Mouse (Mus musculus) layer of hippocampus, adult 9-10 months (tissue): Measurements from ENCODE around the gene Dnajc10.
A peak's percentile ranks its signal among the peaks of the same experiment; 100 is the strongest.

Experiments used
- DNase-seq: peaks from one replicate; pipeline ENCODE4 v3.0.0; 2022; ENCODE audit warnings: low spot score

Dnajc10 gene

DNA sequence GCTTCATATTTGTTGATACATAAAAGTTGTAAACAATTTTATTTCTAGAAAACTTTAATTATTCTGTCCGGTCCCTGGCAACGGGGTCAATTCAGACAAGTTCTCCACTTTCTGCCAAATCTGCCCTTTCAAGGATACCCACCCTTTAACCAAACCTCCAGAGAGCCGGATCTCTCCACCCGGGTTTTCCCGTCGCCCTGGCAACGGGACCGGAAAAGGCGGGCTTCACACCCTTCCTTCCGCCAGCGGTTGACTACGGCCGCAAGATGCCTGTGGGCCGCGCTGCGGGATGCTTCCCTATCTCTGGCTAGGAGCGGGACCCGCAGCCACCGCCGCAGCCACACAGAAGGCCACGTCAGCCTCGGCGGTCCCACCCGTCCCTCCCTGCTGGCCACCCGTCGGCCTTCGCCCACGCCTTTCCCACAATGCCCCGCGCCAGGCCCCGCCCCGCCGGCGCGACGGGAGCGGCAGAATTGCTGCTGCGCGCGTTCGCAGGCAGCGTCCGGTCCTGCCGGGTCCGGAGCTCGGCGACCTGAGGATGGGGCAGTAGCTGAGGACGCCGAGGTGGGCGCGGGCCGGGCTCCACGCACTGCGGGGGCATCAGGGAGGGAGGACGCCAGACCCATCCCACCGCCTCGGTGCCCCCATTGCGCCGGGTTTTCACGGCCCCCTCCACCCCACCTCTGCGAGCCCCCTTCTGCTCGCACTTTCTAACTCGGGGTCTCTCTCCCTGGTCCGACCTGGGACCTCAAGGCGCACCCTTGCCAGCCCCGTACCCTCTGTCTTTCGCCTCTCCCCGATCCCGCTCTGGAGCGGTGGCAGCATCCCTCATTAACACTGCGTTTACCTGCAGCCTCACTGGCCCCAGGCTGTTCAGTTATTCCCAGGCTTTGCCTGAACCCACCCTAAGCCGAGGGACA, at the start of gene Dnajc10:
Gene Dnajc10 (plus strand): TSS at position 225 of the 920 bp plus-strand sequence.
- peak; percentile 73 for DNase-seq

DNA sequence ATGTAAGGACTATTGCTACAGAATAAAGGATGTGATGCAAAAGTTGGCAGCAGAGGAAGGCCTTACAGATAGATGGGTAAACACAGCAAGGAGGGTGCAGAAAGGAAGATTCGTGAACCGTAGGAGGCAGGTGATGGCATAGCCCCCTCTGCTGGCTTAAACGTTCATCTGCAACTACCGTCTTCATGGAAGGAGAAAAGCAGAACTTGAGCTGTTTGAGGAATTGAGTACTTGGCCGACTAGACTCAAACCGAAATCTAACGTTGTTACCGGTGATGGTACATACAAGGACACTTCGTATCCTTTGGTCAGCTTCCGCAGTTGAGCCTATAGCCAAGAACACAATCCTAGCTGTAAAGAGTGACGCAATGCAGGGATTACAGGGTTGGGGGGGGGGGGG, 48.4 kb upstream of the Dnajc10 start:
- DNase-seq, result peak; percentile 77

DNA sequence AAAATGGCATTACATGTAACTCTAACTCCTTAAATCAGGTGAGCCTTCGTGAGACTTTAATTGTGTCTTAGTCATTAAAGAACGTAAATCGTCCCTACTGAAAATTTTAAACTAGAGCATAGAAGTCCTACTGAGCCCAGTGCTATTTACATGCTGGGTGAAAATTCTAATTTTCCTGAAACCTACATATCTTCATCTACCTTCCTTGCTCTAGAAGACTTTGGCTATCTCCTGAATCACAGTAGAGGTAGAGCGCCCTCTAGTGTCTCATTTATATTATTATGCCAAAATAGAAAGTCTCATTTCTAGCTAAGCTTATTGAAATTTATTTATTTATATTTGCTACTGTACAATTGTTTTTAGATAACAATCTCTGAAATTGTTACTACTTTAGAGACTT, 47.2 kb upstream of the Dnajc10 start:
- peak; percentile 12 for DNase-seq

DNA sequence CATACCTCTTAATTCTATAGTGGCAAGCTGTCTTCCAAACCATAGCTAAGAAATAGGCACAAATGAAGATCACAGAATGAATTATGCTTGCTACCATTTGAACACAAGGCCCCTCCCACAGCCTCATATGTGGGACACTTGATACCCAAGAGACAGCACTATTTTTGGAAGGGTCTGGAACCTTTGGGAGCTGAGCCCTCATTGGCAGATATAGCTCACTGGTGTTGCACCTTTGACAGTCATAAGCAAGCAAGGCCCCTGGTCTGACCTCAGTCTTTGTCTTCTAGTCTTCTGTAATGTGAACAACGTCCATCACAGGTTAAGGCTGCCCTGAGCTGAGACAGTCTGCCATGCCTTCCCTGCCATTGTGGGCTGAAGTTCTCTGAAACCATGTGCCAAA, 43.8 kb upstream of the Dnajc10 start:
- no peak for DNase-seq

DNA sequence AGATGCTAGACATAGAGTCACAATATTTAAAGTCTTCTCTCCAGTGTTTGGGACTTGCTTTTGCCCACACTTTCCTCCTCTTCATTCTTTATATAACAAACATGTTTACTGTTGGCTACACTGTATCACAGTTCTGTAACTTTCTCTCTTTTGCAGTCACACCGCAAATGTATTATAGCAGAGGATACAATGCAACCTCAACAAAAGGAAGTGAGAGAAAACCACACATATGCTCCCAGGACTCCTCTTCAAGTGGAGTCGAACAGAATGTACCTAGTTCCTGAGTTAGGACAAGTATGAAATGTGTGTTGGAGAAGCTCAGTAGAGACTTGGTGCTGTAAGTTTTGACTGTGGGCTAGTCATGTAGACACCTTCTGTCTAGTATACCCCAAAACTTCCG, 42.2 kb upstream of the Dnajc10 start:
- no peak for DNase-seq

DNA sequence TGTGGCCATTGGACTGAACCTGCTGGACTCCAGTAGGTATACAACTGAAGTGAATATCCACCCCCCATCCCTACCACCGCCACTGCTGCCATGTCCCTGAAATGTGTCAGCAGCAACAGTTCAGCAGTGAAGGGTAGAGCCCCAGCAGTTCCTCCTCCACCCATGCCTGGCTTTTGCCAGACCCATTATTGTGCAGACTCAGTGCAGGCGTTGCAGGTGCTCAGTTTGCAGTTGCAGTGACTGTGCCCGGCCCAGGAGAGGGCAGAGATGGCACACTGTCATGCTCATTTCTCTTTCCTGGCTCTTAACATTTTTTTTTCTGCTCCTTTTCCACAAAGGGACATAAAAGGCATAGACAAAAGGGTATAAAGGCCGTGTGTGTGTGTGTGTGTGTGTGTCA, 41.5 kb upstream of the Dnajc10 start:
- DNase-seq, result no peak

DNA sequence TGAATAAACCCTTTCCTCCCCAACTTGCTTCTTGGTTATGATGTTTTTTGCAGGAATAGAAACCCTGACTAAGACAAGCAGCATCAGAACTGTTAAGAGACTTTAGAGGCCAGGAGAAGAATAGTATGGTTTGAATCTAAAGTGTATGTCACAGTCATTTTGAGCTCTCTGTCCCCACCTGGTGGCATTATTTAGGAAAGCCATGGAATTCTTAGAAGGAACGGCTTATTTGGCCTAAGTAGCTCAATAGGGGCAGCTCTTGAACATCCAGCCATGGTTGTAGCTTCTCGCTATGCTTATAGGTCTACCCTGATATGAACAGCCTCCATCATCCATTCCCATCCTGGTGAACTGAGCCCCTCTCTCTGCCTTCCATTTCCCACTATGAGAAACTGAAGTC, 40.1 kb upstream of the Dnajc10 start:
- DNase-seq, result peak; percentile 24

DNA sequence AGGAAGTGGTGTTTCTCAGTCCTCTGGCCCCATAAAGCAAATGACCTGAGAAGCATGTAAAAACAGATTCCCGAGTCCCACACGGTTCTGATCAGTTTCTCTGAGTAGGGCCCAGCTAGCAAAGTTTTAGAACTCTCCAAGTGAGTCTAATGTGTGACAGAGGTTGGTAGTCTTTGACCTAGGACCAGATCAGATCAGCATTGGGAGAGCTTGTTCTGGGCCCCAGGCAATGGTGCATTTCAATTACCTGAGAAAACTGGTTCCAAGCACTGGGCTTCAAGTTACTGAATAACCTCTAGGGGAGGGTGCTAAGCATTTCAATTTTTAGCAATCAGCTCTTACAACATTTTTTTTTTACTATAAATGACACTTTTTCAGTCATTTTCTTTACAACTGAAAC, 33.1 kb upstream of the Dnajc10 start:
- no peak for DNase-seq

DNA sequence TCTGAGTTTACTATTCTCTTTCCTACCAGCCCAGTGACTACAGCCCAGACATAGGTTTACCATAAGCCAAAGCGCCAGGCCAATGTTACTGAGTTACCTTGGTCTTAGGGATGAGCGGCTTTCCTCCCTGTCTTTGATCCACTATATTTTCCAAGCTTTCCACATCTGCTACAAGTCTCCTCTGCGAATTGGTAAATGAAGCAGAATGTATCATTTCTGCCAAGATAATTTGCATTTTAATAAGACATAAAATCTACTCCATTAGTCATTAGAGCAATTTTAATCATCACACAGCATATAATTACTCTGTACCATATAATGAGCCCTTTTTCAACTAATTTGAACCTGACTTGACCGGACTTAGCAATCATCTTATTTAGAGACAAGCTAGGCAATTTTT, 28.9 kb upstream of the Dnajc10 start:
- DNase-seq, result no peak

DNA sequence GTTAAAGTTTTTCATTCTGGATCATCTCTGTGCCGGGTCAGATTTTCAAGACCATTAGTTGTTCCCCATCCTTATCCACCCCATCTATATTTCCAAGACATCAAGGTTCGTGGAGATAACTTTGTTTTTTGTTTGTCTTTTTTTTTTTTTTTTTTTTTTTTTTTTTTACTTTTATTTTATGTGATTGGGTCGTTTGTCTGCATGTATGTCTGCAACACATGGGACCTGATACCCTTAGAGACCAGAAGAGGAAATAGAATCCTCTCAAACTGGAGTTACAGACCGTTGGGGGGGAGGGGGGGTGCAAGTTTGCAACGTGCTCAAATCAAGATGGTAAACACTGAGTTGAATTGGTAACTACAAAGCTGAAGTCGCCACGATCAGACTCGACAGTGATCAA, 23.1 kb upstream of the Dnajc10 start, which contains the start of gene Prdx6b:
Gene Prdx6b (plus strand): TSS at position 301 of the 400 bp plus-strand sequence.
- DNase-seq, result no peak

DNA sequence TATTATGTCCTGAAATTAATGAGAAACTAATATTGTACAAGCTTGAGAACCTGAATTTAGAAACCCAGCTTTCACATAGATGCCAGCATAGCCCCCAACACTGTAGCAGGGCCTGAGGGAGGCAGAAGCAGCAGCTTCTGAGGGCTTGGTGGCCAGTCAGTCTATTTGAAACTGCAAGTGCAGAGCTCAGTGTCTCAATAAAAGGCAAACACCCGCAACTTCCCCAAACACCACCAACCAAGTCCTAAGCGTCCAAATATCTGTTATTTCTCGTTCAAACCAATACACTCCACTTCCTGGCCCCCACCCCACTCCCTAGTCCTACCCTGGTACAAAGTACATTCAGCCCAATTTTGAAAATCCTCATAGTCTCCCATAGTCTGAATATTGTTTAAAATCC, 16.9 kb upstream of the Dnajc10 start:
- DNase-seq, result no peak

DNA sequence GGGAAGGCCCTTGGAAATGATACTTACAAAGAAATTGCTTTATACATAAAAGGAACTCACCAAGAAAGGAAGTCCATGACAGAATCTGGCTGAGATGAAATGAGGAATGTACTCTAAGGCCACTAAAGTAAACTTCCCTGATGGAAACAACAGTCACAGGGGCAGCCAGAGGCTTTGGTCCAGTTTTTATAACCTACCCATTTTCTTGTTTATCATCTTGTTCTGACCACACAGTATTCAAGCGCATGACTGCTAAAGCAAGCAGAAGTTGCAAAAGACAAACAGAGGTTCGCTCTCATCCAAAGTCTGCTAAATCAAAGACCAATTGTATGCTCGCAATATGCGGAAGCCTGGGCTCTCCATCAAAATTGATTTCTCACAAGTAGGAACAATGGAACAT, 14.5 kb upstream of the Dnajc10 start:
- no peak for DNase-seq

DNA sequence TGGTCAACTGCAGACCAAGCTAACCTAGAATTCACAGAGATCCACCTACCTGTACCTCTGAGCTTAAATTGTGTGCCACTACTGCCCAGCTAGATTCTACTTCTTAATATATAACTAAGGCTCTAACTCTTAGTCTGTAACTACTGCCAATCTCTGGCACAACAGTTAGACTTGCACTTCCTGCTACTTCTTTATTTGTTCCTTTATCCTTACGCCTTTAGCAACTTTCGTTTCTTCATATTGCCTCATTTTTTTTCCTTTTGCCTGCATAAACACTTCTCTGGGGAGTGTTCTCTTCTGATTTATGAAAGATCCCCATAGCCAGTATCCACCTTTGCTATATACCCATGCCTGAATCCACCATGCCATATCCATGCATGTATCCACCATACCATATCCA, 11.3 kb upstream of the Dnajc10 start:
- no peak for DNase-seq

DNA sequence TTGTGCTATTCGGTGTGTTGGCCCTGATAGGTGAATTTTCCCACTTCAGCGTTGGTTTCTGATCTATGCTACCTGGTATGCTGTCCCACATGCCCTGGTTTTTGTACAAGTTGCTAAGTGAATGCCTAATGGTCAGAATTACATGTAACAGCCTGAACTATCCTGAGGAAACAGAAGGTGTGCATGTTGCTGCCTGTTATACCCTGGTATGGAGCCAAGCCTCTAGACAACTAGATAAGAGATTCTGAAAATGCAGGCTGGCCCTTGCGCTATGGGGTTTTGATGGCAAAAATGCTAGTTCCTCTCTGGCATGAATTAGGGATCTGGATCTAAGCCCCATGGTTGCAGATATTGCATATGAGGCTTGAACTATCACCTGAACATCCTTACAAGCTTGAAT, 7.6 kb upstream of the Dnajc10 start:
- DNase-seq, result no peak

DNA sequence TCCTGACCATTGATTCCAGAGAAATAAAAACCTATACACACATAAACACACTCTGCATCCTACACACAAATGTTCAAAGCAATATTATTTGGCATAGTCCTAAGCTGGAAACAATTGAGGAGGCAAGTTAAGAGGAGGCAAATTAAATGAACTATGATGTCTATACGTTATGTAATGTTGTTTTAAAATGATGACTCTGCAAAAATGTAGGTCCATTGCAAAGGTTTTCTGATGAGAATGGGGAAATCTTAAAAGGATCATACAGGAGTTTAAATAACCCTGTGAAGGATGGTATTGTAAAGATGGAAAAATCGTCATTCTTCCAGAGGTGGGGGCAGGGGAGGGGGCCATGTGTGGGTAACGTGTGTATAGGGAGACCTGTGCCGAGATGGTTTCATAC, 5.5 kb upstream of the Dnajc10 start:
- no peak for DNase-seq

DNA sequence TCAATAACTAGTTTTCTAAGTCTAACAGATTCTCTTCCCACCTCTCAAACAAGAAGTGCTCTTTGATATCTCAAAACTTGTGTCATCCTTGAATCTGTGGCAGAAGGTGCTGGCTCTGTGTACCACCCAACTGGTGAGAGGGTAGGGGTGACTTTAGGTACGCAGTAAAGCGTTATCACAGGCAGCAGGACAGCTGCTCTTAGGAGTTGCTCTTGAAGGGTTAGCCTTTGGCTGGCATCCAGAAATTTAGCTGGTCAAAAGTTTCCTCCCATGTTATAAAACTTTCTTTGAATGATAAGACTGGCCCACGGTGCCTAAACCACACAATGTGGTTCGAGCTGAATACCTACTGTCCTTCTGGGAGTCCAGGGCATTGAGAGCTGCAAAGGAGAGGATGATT, 4.5 kb upstream of the Dnajc10 start:
- DNase-seq, result no peak

DNA sequence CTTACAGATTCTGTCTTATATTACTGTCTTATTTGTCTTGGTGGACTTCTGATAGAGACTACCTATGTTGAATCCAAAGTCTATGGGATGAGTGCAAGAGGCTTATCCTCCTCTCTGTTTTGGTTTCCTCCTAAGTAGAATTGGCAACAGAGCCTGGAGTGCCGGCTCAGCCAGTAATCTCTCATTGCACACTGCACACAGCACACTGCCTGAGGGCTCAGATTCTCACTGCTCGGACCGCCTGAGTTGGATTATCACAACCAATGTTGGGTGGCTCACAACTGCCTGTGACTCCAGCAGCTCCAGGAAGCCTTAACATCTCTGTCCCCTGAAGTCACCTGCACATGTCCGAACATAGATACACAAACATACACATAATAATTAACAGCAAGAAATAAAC, 3.9 kb upstream of the Dnajc10 start:
- no peak for DNase-seq

DNA sequence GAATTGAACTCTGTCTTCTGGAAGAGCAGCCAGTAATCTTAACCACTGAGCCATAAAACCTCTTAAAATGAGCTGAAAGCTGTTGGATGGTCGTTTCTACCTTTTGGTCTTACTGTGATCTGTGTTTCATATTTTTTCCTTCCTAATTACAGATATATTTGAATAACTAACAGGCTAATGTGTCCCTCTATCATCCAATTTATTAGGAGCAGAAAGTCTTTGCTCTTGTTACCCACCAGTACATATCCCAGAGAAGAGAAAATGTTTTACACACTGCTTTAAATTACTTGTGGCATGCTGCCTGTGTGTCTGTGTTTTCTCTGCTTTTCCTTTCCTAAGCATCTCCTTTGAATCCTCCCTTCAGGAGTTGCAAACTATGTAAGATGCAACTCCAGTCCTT, 1.1 kb upstream of the Dnajc10 start:
- DNase-seq, result no peak

DNA sequence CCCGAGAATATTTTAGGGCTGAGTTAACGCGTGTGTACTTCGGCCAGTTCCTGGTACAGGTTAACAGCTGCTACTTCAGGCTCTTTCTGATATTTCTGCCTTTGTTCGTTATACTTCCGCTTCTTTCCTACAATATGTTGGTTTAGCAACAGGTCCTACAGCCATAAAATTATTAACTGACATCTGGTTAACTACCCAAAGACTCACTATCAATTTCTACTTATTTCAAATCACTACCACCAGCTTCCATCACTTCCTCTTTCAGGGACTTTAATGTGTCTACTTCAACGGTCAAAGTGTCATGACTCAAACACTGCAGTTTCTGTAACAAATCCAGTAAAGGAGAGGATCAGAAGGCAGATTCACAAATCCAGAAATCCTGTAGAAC, 418 bp upstream of the Dnajc10 start:
- DNase-seq, result no peak

DNA sequence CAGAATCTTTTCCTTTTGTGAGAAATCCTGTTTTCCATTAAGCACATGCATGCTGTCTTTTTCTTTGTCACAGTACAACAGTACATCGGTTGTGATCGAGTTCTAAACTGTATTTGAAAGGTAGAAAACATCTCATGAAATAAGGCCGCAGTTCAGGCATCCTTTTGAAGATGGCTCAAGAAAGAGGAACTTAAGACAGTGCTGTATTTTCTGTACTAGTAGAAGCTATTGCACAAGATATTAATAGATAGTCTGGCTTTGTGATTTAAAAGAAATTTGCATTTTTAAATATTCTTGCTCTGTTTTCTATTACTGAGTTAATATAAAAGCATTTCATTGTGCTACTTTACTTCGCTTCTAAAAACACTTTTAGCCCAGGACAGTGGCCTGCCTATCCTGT, 7.6 kb downstream of the Dnajc10 start:
- no peak for DNase-seq

DNA sequence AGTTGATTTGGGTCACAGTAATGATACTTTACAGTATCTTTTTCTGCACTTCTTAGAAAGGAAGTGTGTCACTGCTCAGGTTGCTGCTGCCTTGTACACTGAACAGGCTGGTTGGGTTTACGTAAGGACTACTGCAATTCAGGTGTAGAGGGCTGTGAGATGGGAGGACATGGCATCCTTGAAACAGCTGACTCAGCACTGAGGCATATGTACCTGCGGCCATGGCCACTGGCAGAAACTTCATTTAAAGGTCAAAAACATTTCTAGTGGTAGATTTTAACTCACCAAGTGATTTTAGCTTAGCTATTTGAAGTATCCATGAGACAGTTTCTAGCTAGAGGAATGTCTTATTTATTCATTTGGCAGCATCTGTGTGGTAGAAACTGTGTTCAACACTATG, 10.5 kb downstream of the Dnajc10 start:
- no peak for DNase-seq

DNA sequence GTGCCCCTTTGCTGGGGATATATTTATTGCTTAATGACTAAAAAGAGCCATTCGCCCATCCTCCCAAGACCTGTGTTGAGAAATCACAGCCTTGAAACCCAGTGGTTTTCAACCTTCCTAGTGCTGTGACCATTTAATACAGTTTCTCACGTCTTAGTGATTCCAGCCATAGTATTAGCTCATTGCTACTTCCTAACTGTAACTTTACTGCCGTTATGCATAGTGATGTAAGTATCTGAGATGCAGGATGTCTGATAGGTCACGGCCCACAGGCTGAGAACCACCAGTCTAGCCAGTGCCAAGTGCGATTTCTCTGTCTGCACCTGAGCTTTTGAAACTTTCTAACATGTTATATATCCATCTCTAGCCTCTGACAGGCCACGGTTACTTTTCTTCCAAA, 12.0 kb downstream of the Dnajc10 start:
- DNase-seq, result no peak

DNA sequence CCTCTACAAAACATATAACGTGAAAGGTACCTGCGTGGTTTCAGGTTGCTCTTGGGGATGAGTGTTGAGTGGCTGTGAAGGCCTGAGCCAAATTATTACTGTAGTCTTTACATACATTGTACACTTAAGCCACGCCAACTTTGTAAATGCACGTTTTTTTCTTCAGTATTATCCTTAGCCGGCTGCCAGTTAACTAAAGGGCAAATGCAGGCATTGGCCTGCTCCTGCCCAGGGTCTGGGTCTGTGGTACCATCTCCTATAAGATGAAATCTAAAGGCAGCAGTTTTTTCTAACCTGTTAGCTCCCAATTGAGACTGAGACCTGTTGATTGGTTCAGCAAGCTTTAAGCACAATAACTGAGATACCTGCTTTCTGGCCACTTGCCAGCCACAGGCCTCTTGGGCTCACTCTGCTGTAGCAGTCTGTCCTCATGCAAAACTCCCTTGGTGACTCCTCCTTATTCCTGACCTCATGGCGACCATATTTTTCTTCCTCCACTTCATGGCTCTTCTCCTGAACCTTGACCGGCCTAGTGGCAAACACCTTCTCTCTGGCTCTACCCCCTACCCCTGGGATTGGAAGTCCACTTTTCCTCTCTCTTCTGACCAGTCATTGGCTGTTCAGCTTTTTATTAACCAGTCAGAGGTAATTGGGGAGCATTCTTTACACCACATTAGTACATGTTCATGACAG, 13.8 kb downstream of the Dnajc10 start:
- no peak for DNase-seq

DNA sequence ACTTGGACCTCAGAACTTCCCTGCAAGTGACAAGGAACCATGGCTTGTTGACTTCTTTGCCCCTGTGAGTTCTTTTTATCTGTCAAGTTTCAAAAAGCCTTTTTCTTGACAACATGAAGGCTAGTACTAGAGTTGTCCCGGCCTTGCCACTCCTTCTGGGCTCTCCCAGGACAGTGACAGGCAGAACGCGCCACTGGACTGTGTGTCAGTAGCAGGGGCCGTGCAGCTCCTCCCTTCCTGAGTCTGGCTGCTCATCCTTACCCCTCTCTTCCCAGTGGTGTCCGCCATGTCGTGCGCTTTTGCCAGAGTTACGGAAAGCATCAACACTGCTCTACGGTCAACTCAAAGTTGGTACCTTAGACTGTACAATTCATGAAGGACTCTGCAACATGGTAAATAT, 25.3 kb downstream of the Dnajc10 start:
- DNase-seq, result no peak
